Mouse (Mus musculus): ENCODE measurements around the gene Nop2.

Gene Nop2

DNA sequence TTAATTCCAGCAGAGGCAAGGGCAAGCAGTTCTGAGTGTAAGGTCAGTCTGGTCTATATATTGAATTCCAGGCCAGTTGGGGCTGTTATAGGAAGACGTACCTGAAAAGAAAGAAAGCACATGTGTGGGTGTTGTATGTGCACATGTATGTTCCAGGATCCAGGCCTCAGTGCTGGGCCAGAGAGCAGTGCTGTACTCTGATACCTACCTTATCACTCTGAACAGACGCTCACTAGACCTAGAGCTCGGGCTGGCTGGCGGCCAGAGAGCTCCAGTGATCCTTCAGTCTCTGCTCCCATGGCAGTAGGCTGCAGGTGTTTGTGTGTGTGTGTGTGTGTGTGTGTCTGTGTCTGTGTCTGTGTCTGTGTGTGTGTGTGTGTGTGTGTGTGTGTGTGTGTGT lies 27.5 kb upstream of the Nop2 start:
- in situ Hi-C loops (cut with MboI; ENCODE audit: low pct_unique_long_range_greater_than_20kb in 1 of 2, low sequenced_read_pairs in 2 of 2, unreplicated experiment in 1 of 2) = no loop called here

DNA sequence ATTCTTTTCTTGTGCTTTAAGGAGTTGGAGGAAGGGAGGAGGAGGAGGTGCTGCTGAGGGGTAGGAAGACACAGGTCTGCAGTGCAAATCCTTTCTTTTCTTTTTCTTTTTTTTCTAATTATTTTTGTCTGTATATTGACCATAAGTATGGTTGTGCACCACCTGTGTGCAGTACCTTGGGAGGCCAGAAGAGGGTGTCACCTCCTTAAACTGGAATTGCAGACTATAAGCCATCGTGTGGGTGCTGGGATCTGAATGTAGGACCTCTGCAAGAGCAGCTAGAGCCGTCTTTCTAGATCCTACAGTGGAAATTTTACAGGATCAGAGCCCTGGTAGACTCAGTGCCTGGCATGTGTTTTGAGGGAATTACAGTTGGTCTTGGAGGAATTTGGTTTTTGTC lies 24.0 kb upstream of the Nop2 start:
- in situ Hi-C loops (cut with MboI; ENCODE audit: low pct_unique_long_range_greater_than_20kb in 1 of 2, low sequenced_read_pairs in 2 of 2, unreplicated experiment in 1 of 2) = no loop called here

DNA sequence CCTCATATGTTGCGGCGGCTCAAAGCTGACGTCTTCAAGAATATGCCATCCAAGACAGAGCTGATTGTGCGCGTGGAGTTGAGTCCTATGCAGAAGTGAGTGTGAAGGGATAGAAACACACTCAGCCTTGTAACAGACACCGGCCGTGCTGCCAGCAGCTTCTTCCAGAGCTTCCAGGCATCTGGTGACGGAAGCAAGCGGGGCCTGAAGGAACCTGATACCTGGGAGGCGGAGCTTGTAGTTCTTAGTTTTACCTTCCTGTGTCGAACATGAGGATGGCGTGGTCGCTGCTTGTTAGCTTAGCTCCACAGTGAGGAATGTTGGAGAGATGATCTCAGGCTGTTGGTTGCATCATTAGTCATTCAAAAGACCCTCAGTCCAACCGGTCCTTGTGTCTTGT lies 22.3 kb upstream of the Nop2 start:
- in situ Hi-C loops (cut with MboI; ENCODE audit: low pct_unique_long_range_greater_than_20kb in 1 of 2, low sequenced_read_pairs in 2 of 2, unreplicated experiment in 1 of 2) = no loop called here

DNA sequence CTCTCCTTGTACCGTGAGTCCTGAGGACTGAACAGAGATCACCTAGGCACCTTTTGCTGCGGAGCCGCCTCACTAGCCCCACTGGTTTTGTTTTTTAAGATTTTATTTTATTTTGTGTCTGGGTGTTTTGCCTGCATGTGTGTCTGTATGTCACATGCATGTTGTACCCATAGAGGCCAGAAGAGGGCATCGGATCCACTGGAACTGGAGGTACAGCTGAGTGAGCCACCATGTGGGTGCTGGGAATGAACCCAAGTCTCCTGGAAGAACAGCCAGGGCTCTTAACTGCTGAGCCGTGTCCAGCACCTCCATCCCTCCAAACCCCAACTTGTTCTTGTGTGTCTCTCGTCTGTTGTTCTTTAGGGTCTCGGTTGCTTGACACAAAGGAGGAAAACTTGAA lies 20.8 kb upstream of the Nop2 start:
- in situ Hi-C loops (cut with MboI; ENCODE audit: low pct_unique_long_range_greater_than_20kb in 1 of 2, low sequenced_read_pairs in 2 of 2, unreplicated experiment in 1 of 2) = no loop called here

DNA sequence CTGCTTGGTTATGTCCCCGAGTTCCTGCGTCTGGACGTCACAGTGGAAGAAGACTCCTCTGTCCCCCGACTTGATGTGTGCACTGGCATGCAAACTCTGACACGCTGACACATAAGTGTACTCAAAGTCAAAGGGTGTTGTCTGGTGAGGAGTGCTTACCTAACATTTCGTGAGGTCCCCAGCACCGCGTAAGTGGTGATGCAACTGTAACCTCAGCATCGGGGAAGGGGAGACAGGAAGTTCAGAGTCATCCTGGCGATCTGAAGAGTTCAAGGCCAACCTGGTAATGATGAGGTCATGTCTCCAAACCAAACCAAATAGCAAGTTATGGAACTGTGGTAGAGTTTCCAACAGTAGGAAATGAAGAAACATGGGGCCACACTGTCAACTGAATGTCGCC lies 19.2 kb upstream of the Nop2 start:
- in situ Hi-C loops (cut with MboI; ENCODE audit: low pct_unique_long_range_greater_than_20kb in 1 of 2, low sequenced_read_pairs in 2 of 2, unreplicated experiment in 1 of 2) = no loop called here

DNA sequence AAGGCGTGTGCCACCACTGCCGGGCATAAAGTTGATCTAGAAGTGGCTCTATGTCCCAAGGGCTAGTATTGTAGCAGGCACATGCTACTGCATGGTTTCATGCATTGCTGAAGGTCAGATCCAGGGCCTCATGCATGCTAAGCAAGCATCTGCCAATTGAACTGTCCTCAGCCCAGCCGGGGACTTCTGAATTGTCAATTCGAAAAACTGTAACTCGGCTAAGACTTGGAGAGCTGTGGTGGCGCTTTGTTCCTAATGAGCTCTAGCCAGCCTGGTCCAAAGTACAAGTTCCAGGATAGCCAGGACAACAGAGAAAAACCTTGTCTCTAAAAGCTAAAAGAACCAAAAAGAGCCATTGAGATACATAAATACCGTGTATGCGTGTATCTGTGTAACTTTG lies 12.3 kb upstream of the Nop2 start:
- in situ Hi-C loops (cut with MboI; ENCODE audit: low pct_unique_long_range_greater_than_20kb in 1 of 2, low sequenced_read_pairs in 2 of 2, unreplicated experiment in 1 of 2) = no loop called here

DNA sequence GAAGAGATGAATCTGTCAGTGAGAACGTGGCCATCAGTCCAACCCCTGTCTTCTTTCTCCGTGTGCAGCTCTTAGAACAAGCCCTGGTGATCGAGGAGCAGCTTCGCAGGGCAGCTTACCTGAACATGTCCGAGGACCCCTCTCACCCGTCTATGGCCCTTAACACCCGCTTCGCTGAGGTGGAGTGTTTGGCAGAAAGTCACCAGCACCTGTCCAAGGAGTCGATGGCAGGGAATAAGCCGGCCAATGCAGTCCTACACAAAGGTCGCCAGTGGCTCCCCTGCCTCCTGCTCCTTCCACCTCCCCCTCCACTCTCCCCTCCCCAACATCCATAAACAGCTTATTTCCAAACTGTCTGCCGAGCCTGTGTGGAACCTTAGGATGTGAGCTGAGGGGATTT lies 3.0 kb upstream of the Nop2 start:
- in situ Hi-C loops (cut with MboI; ENCODE audit: low pct_unique_long_range_greater_than_20kb in 1 of 2, low sequenced_read_pairs in 2 of 2, unreplicated experiment in 1 of 2) = no loop called here

DNA sequence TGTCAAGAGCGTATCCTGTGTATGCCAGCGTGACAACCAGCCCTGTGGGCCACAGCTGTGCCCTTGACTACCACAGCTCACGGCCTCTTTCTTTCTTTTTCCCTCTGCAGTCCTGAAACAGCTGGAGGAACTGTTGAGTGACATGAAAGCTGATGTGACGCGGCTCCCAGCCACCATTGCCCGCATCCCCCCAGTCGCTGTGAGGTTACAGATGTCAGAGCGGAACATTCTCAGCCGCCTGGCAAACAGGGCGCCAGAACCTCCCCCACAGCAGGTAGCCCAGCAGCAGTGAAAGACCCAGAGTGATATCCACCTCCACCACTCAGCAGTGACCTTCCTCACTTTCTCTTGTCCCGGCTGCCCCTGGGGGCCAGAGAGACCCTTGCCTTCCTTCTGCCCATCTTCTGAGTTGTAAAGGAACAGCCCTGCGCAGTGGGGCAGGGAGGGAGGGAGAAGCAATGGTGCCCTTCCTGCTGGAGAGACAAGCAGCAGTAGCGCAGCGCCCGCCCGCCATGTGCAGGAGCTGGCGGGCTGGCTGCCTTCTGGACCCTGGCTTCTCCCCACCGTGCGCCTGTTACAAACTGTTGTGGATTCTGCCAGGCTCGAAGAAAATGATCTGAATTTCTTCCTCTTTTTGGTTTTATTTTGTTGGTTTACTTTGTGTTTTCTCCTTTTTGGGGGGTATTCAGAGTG lies 1.9 kb upstream of the Nop2 start:
- in situ Hi-C loops (cut with MboI; ENCODE audit: low pct_unique_long_range_greater_than_20kb in 1 of 2, low sequenced_read_pairs in 2 of 2, unreplicated experiment in 1 of 2) = no loop called here

DNA sequence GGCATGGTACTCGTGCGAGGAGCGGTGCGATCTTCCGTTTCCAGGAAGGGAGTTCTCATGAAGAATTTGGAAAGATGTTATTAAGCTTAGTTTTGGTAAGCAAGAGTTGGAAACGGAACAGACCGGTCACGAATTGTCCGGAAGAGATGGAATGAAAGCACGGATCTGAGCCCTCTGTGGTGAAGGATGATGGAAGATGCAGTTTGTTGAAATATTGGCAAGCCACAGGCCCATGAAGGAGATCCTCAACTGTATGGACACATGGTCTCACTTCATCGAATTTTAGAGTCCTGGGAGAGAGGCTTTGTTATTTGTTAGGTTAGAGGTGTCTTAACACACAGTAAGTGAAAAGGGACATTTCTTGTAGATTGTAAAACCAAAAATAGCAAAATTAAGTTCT lies 761 bp downstream of the Nop2 start:
- in situ Hi-C loops (cut with MboI; ENCODE audit: low pct_unique_long_range_greater_than_20kb in 1 of 2, low sequenced_read_pairs in 2 of 2, unreplicated experiment in 1 of 2) = no loop called here

DNA sequence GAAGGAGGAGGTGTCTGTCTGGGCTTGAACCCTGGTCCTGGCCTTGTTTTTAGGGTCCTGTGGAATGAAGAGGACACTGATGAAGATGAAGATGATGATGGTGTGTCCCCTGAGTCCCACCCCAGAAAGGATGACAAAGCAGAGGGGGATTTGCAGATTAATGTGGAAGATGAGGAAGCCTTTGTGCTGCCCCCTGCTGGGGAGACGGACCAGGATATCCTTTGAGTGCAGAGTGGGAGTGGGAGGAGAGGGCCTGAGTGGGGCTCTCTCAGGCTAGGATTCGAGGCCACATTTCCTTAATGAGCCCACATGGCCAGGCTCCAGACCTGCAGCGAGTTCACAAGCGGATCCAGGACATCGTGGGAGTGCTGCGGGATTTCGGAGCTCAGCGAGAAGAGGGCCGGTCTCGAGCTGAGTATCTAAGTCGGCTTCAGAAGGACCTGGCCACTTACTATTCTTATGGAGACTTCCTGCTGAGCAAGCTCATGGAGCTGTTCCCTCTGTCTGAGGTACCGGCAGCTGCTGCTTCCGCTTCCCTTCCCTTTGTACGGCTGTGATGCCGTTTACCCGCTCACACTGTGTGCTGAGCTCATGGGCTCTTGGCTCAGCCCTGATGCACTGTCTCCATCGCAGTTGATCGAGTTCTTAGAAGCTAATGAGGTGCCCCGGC lies 5.4 kb downstream of the Nop2 start:
- in situ Hi-C loops (cut with MboI; ENCODE audit: low pct_unique_long_range_greater_than_20kb in 1 of 2, low sequenced_read_pairs in 2 of 2, unreplicated experiment in 1 of 2) = no loop called here

DNA sequence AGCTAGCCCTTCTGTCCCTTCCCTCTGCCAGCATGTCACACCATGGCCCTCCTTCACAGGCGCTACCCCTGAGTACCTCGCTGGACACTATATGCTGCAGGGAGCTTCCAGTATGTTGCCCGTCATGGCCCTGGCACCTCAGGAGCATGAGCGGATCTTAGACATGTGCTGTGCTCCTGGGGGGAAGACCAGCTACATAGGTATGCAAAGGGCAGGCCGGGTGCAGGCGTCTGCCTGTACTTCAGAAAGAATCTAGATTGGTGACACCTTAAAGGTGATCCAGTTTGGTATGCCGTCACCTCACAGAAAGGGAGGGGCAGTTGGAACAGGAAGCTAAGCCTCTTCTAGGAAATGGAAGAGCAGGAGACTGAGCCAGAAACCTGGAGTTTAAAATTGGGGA lies 8.0 kb downstream of the Nop2 start:
- in situ Hi-C loops (cut with MboI; ENCODE audit: low pct_unique_long_range_greater_than_20kb in 1 of 2, low sequenced_read_pairs in 2 of 2, unreplicated experiment in 1 of 2) = no loop called here

DNA sequence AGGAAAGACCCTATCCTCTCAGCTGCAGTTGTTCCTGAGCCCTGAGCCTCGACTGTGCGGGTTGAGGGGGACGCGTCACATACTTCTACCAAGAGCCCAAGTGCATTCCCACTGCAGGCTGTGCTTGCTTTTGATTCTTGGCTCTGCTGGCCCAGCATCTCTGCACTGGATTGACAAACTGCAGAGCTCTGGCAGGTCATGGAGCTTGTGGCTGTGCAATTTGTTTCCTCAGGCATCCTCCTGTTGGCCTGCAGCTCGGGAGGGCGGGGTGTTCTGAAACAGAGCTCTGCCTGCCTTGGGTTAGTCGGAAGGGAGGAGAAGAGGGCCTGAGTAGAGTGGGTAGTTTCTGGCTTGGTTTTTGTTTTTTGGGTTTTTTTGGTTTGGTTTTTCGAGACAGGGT lies 10.7 kb downstream of the Nop2 start:
- in situ Hi-C loops (cut with MboI; ENCODE audit: low pct_unique_long_range_greater_than_20kb in 1 of 2, low sequenced_read_pairs in 2 of 2, unreplicated experiment in 1 of 2) = no loop called here

DNA sequence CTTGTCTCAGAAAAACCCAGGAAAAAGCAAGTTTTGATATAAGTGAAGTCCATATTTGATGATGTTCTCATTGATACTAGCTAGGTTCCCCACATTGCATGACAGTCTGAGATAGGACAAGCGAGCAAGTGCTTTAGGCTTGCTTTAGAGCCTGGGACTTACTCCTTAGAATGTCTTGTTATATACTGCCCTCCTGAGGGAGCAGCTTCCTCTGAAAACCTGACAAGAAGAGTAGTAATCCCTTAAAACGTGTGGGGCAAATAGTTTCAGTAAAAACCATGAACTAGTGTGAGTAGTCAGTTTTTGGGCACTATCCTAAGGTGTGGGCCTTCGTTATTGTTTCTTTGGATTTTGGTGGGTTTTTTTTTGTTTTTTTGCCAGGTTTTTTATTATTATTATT lies 11.4 kb downstream of the Nop2 start:
- in situ Hi-C loops (cut with MboI; ENCODE audit: low pct_unique_long_range_greater_than_20kb in 1 of 2, low sequenced_read_pairs in 2 of 2, unreplicated experiment in 1 of 2) = no loop called here

DNA sequence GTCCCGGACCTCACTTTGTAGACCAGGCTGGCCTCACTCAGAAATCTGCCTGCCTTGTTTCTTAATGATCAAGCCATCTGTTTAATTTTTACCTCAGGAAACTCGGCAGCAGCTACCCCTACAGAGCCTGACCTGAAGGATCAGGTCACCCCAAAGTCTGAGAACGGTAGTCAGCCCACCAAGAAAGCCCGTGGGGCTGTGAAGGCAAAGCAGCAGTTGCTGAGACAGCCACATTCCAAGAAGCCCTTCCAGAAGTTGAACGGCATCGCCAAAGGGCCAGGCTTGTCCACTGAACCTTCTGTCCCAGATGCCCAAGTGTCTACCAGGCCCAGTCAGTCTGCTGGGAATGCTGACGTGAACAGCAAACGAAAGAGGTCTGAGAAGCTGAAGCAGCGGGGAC lies 12.2 kb downstream of the Nop2 start:
- in situ Hi-C loops (cut with MboI; ENCODE audit: low pct_unique_long_range_greater_than_20kb in 1 of 2, low sequenced_read_pairs in 2 of 2, unreplicated experiment in 1 of 2) = no loop called here

DNA sequence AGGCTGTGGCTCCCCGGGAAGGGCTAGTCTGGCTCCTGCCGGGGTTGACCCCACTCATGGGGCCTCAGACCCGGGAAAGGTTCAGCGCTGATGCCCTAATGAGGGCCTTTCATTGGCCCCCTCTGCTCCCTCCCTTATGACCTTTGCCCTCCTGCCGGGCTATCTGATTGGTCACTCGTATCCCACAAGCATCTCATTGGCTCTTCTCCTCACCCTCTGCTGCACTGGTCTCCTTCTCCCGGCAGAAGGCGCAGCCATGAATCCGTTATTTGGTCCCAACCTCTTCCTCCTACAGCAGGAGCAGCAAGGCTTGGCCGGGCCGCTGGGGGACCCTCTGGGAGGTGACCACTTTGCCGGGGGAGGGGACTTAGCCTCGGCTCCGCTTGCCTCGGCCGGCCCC lies 13.3 kb downstream of the Nop2 start, which contains the start of gene Iffo1:
TSS of gene Iffo1 (plus strand) at position 241 of the 400 bp plus-strand sequence.
- in situ Hi-C loops (cut with MboI; ENCODE audit: low pct_unique_long_range_greater_than_20kb in 1 of 2, low sequenced_read_pairs in 2 of 2, unreplicated experiment in 1 of 2) = no loop called here

DNA sequence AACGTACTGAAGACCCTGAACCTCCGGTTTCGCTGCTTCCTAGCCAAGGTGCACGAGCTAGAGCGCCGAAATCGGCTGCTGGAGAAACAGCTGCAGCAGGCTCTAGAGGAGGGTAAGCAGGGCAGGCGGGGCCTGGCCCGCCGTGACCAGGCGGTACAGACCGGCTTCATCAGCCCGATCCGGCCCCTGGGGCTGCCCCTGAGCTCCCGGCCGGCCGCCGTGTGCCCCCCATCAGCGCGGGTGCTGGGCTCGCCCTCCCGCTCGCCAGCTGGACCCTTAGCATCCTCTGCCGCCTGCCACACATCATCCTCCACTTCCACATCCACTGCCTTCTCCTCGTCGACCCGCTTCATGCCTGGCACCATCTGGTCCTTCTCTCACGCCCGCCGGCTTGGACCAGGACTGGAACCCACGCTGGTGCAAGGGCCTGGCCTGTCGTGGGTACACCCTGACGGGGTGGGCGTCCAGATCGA lies 13.8 kb downstream of the Nop2 start:
- in situ Hi-C loops (cut with MboI; ENCODE audit: low pct_unique_long_range_greater_than_20kb in 1 of 2, low sequenced_read_pairs in 2 of 2, unreplicated experiment in 1 of 2) = no loop called here

DNA sequence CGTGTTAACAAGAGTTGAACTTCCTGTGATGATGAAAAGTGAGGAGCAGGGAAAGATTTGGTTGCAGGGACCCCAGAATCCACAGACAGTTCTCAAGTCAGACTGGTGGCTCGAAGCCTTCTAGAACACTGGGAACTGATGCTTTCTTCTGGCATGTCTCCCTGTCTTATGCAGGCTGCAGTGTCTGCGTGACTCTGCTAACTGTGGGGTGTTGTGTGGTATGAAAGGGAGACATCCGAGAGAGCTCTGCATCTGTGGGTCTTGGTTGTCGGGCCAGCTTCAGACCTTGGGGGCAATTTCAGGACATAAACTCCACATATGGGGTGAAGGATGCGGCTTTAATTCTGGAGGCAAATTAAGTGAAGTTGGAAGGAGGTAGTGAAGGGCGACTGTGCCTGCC lies 14.4 kb downstream of the Nop2 start:
- in situ Hi-C loops (cut with MboI; ENCODE audit: low pct_unique_long_range_greater_than_20kb in 1 of 2, low sequenced_read_pairs in 2 of 2, unreplicated experiment in 1 of 2) = no loop called here

DNA sequence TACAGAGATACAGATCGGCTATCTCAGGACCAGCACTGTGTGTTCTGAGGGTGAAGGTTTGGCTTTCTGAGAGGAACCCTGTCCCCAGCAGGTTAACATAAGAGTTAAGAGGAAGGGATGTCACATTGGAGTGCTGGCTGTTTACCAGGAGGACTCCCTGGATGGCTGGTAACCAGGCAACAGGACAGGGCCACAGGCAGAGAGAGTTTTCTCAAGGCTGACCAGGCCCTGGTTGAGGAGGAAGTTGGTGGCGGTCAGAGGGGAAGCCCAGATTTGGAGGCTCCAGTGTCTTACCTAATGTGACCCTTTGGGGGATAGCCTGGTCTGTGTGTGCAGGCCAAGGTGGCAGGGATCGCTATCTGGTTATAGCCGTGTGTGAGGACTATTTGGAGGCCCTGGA lies 15.1 kb downstream of the Nop2 start:
- in situ Hi-C loops (cut with MboI; ENCODE audit: low pct_unique_long_range_greater_than_20kb in 1 of 2, low sequenced_read_pairs in 2 of 2, unreplicated experiment in 1 of 2) = no loop called here

DNA sequence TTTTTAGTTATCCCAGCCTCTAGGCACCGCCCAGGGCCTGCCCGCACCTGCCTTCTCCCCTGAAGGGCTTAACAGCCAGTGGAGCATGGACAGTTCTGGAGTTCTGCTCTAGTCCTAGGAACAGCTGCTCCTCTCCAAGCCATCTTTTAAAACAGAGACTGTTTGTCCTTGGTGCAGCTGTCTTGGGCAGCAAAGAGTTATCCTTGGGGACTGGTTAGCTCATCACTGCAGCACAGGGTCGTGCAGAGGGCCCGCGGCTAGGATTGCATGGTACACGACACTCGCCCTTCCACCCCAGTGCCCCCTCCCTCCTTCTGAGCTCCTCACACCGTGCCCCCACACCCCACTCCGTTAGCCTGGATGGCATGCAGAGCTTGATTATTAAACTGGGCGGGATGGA lies 15.6 kb downstream of the Nop2 start:
- in situ Hi-C loops (cut with MboI; ENCODE audit: low pct_unique_long_range_greater_than_20kb in 1 of 2, low sequenced_read_pairs in 2 of 2, unreplicated experiment in 1 of 2) = no loop called here

DNA sequence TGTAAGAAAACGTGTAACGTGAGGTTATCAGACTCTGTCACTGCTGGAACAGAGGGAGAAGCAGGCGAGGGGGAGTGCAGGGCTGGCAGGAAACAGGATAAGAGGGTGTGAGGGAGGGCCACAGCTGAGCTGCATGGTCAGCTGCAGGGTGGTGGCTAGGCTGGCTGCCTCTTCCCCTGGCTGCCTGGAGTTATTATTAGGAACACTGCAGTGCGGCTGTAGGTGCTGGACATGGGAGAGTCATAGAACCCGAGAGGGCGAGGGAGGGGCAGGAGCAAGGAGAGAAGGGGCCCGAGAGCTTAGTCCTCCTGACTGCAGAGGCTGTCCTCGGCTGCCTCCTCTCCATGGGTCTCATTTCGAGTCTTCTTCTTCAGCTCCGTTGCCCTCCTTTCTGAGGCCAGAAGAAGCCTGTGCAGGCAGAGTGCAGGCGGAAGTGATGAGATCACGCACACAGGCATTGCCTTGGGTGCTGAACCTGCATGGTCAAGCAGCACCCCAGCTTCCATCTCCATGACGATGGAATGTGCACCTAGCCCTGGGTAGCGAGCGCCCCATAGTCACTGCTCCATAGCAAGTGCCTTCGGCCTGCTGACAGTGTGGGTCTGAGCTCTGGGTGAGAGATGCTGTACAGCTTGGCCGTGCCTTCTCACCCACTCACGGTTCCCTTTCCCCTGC lies 16.7 kb downstream of the Nop2 start:
- in situ Hi-C loops (cut with MboI; ENCODE audit: low pct_unique_long_range_greater_than_20kb in 1 of 2, low sequenced_read_pairs in 2 of 2, unreplicated experiment in 1 of 2) = no loop called here

Measured in mouse embryonic stem cell (cell line).